Mouse (Mus musculus) liver, adult 2 months (tissue): ENCODE results near the gene Celf2.

ENCODE experiments used
- CTCF ChIP-seq: fragments of 200-500 bp; IDR thresholded peaks from 2 replicates; pipeline ENCODE4 v1.5.1; 2011; ENCODE audit warnings: low read depth, low read length, control low read depth
- POLR2A ChIP-seq: fragments of 200-500 bp; IDR thresholded peaks from 2 replicates; pipeline ENCODE4 v1.6.1; 2011; ENCODE audit warnings: low read length, control low read depth; ENCODE audit not compliant: insufficient read depth; ENCODE audit errors: extremely low read depth

- TF ChIP-seq CTCF, result no peak
- TF ChIP-seq POLR2A, result no peak
Observed at GRCm38 (mm10) chr2:6727366-6727765, 782.0 kb downstream of the Celf2 start.
